ENCODE assay signal across 18 mouse cellular contexts in genomic region chr14:23451681-23452080, GRCm38 (mm10).
"Had no signal": no experiment of that assay in that cellular context is flagged by ENCODE, and none has a peak within 500 bp of the region (broad histone marks: within the 10 kb centered on the region; RNA-seq: fewer than 3 reads in every experiment).

No protein-coding gene starts in this region.

- H3K36me3 ChIP-seq: midbrain, embryonic 10.5 days; midbrain, embryonic 12.5 days; neural tube, embryonic 13.5 days; neural tube, embryonic 15.5 days had no signal

- H3K27me3 ChIP-seq: midbrain, embryonic 12.5 days; neural tube, embryonic 13.5 days; neural tube, embryonic 15.5 days had no signal

- H3K4me3 ChIP-seq: midbrain, embryonic 10.5 days; midbrain, embryonic 12.5 days; myocyte; neural tube, embryonic 13.5 days; neural tube, embryonic 15.5 days had no signal

- H3K9me3 ChIP-seq: midbrain, embryonic 10.5 days; midbrain, embryonic 12.5 days; neural tube, embryonic 13.5 days; neural tube, embryonic 15.5 days had no signal

- H3K9ac ChIP-seq: lung, embryonic 14.5 days; midbrain, embryonic 12.5 days; neural tube, embryonic 13.5 days; neural tube, embryonic 15.5 days had no signal

- H3K4me1 ChIP-seq: midbrain, embryonic 12.5 days had no signal

- H3K27ac ChIP-seq: midbrain, embryonic 10.5 days; midbrain, embryonic 12.5 days; neural tube, embryonic 13.5 days; neural tube, embryonic 15.5 days had no signal

- DNase-seq: lung, embryonic 14.5 days; lung, postnatal 10 days; lung, postnatal 4 days; midbrain, embryonic 14.5 days; retina, postnatal 1 day; right cerebral cortex, adult 18-20 months; right cerebral cortex, postnatal 25 days; right cerebral cortex, postnatal 4 days; spleen, adult 18-20 months; thymus, adult 18-20 months; thymus, postnatal 14 days; thymus, postnatal 4 days had no signal

- H3K4me2 ChIP-seq: lung, embryonic 14.5 days; midbrain, embryonic 12.5 days; neural tube, embryonic 13.5 days; neural tube, embryonic 15.5 days had no signal

- ATAC-seq: midbrain, embryonic 16.5 days had no signal
